Mouse (Mus musculus) midbrain, embryonic 15.5 days (tissue): ENCODE results near the gene 1700008O03Rik. TPM values are rescaled to one million over a fixed set of nuclear protein-coding genes. Genes with fewer than 3 reads are reported as not detected.

ENCODE experiments used
- ATAC-seq: fragments of 200-750 bp; cut with Nextera tagmentation; replicated peaks from 2 replicates; pipeline ENCODE4 v1.8.0; 2017; ENCODE audit warnings: moderate TSS enrichment
- H3K27ac ChIP-seq: fragments of 300-500 bp; sonication (generic); 2 replicates; pipeline ENCODE4 v1.5.1; 2015; ENCODE audit warnings: mild to moderate bottlenecking, inconsistent platforms
- H3K27me3 ChIP-seq: fragments of 300-500 bp; sonication (generic); replicated peaks from 2 replicates; pipeline ENCODE4 v1.6.1; 2015; ENCODE audit warnings: inconsistent platforms
- H3K36me3 ChIP-seq: fragments of 300-500 bp; sonication (generic); replicated peaks from 2 replicates; pipeline ENCODE4 v1.6.1; 2015; ENCODE audit warnings: inconsistent platforms
- H3K4me1 ChIP-seq: fragments of 300-500 bp; sonication (generic); 2 replicates; pipeline ENCODE4 v1.6.1; 2015; ENCODE audit warnings: inconsistent platforms
- H3K4me2 ChIP-seq: fragments of 300-500 bp; sonication (generic); 2 replicates; pipeline ENCODE4 v1.6.1; 2015; ENCODE audit warnings: inconsistent platforms, mild to moderate bottlenecking, moderate library complexity
- H3K4me3 ChIP-seq: fragments of 300-500 bp; sonication (generic); 2 replicates; pipeline ENCODE4 v1.5.1; 2015; ENCODE audit warnings: mild to moderate bottlenecking, inconsistent platforms
- H3K9ac ChIP-seq: fragments of 300-500 bp; sonication (generic); 2 replicates; pipeline ENCODE4 v1.6.1; 2015; ENCODE audit warnings: mild to moderate bottlenecking, inconsistent platforms
- H3K9me3 ChIP-seq: fragments of 300-500 bp; sonication (generic); 2 replicates; pipeline ENCODE4 v1.6.1; 2016; ENCODE audit warnings: inconsistent platforms
- WGBS: fragments of 180-500 bp; shearing (Covaris S2); methylation state at CpG from one replicate; pipeline ENCODE4 v1.1.7; 2015; ENCODE audit warnings: mixed read lengths; 5-methylcytosine and 5-hydroxymethylcytosine counted together
- polyA plus RNA-seq: library from polyadenylated mRNA; unstranded; fragments of >200 nt; fragmentation: Nextera tagmentation; extraction: Ambion mirVana; gene quantifications from 2 replicates; pipeline ENCODE4 v1.2.1, GENCODE M21; 2015

1700008O03Rik gene
- 2.1 and 2.6 TPM in 2 replicates for polyA plus RNA-seq

- Histone ChIP-seq H3K27ac (peak within 1 kb of the TSS; percentile 35; the same call in 1 of the 2 replicates), H3K27me3 (no peaks in the 10 kb centered on the region), H3K4me1 (peaks cover 24% of the 10 kb centered on the region), H3K4me2 (peak within 1 kb of the TSS; percentile 85), H3K9me3 (no peaks in the 10 kb centered on the region), H3K9ac (peak within 1 kb of the TSS; percentile 76), H3K36me3 (no peaks in the 10 kb centered on the region), H3K4me3 (peak within 1 kb of the TSS; percentile 65)
- no peak for ATAC-seq
- whole genome bisulfite sequencing = 82% methylated on average over 12 of the region's 12 CpGs
Measured at GRCm38 (mm10) chr7:44385720-44386119, at the start of gene 1700008O03Rik. Gene 1700008O03Rik, minus strand, starts transcription at chr7:44385820.

GRCm38 (mm10) chr7:44434089-44434488, 48.5 kb upstream of the 1700008O03Rik start:
- no peaks in the 10 kb centered on the region for H3K9me3 ChIP-seq
- H3K4me2 ChIP-seq = no peak overlapping the region
- ATAC-seq = no peak
- H3K4me1 ChIP-seq = peaks cover 51% of the 10 kb centered on the region
- H3K27ac ChIP-seq = no peak overlapping the region
- no peaks in the 10 kb centered on the region for H3K36me3 ChIP-seq
- H3K27me3 ChIP-seq = no peaks in the 10 kb centered on the region
- H3K4me3 ChIP-seq = no peak overlapping the region
- H3K9ac ChIP-seq = no peak overlapping the region
- WGBS = 80% methylated on average over 9 of the region's 9 CpGs

- Histone ChIP-seq H3K4me1 (peaks cover 51% of the 10 kb centered on the region), H3K27me3 (no peaks in the 10 kb centered on the region), H3K4me2 (no peak overlapping the region), H3K9ac (no peak overlapping the region), H3K4me3 (no peak overlapping the region), H3K9me3 (no peaks in the 10 kb centered on the region), H3K36me3 (no peaks in the 10 kb centered on the region), H3K27ac (peak overlapping the region; percentile 12; the same call in 1 of the 2 replicates)
- peak; percentile 10; the same call in 1 of the 2 replicates for ATAC-seq
- WGBS = 9% methylated on average over 7 of the region's 7 CpGs
Measured at GRCm38 (mm10) chr7:44433371-44433770, 47.8 kb upstream of the 1700008O03Rik start.

- no peaks in the 10 kb centered on the region for H3K9me3 ChIP-seq
- no peak for ATAC-seq
- 80% methylated on average over 6 of the region's 6 CpGs for whole genome bisulfite sequencing
- H3K27ac ChIP-seq = no peak overlapping the region; the same call in 1 of the 2 replicates
- no peak overlapping the region for H3K4me3 ChIP-seq
- no peak overlapping the region for H3K9ac ChIP-seq
- H3K36me3 ChIP-seq = no peaks in the 10 kb centered on the region
- H3K4me2 ChIP-seq = peak overlapping the region; percentile 12; the same call in 1 of the 2 replicates
- H3K4me1 ChIP-seq = peaks cover 51% of the 10 kb centered on the region
- H3K27me3 ChIP-seq = no peaks in the 10 kb centered on the region
Measured at GRCm38 (mm10) chr7:44432550-44432949, 46.9 kb upstream of the 1700008O03Rik start.

GRCm38 (mm10) chr7:44429534-44430488, 44.2 kb upstream of the 1700008O03Rik start:
- Histone ChIP-seq H3K4me2 (peak overlapping the region; percentile 95), H3K4me3 (peak overlapping the region; percentile 92), H3K36me3 (no peaks in the 10 kb centered on the region), H3K4me1 (peaks cover 54% of the 10 kb centered on the region), H3K9me3 (no peaks in the 10 kb centered on the region), H3K27me3 (no peaks in the 10 kb centered on the region), H3K27ac (peak overlapping the region; percentile 100), H3K9ac (peak overlapping the region; percentile 96)
- WGBS = 1% methylated on average over 31 of the region's 32 CpGs
- peak; percentile 19 for ATAC-seq

- WGBS = under 1% methylated on average over 37 of the region's 69 CpGs
- H3K4me3 ChIP-seq = peak within 1 kb of the TSS; percentile 92
- peak; percentile 68 for ATAC-seq
- H3K9ac ChIP-seq = peak within 1 kb of the TSS; percentile 96
- H3K9me3 ChIP-seq = no peaks in the 10 kb centered on the region
- peak within 1 kb of the TSS; percentile 95 for H3K4me2 ChIP-seq
- H3K4me1 ChIP-seq = peaks cover 51% of the 10 kb centered on the region
- no peaks in the 10 kb centered on the region for H3K36me3 ChIP-seq
- H3K27me3 ChIP-seq = no peaks in the 10 kb centered on the region
- peak within 1 kb of the TSS; percentile 100 for H3K27ac ChIP-seq
Measured at GRCm38 (mm10) chr7:44428968-44429521, 43.4 kb upstream of the 1700008O03Rik start, which contains the start of gene Lrrc4b. Gene Lrrc4b, plus strand, starts transcription at chr7:44429018.

- peak overlapping the region; percentile 100 for H3K27ac ChIP-seq
- peak overlapping the region; percentile 92 for H3K4me3 ChIP-seq
- ATAC-seq = peak; percentile 55
- no peaks in the 10 kb centered on the region for H3K9me3 ChIP-seq
- peaks cover 48% of the 10 kb centered on the region for H3K4me1 ChIP-seq
- H3K36me3 ChIP-seq = no peaks in the 10 kb centered on the region
- WGBS = 3% methylated on average over 17 of the region's 38 CpGs
- no peaks in the 10 kb centered on the region for H3K27me3 ChIP-seq
- peak overlapping the region; percentile 95 for H3K4me2 ChIP-seq
- H3K9ac ChIP-seq = peak overlapping the region; percentile 96
Measured at GRCm38 (mm10) chr7:44428171-44428950, 42.7 kb upstream of the 1700008O03Rik start.

GRCm38 (mm10) chr7:44427666-44428065, 42.0 kb upstream of the 1700008O03Rik start:
- H3K9me3 ChIP-seq = no peaks in the 10 kb centered on the region
- H3K27me3 ChIP-seq = no peaks in the 10 kb centered on the region
- peaks cover 41% of the 10 kb centered on the region for H3K4me1 ChIP-seq
- no peaks in the 10 kb centered on the region for H3K36me3 ChIP-seq
- peak overlapping the region; percentile 5; the same call in 1 of the 2 replicates for H3K9ac ChIP-seq
- peak overlapping the region; percentile 95 for H3K4me2 ChIP-seq
- H3K27ac ChIP-seq = peak overlapping the region; percentile 100
- peak overlapping the region; percentile 92 for H3K4me3 ChIP-seq
- peak; percentile 6 for ATAC-seq
- WGBS = 17% methylated on average over 8 of the region's 8 CpGs

GRCm38 (mm10) chr7:44413307-44413706, 27.7 kb upstream of the 1700008O03Rik start:
- no peak for ATAC-seq
- Histone ChIP-seq H3K27ac (no peak overlapping the region), H3K36me3 (no peaks in the 10 kb centered on the region), H3K4me2 (no peak overlapping the region), H3K9me3 (no peaks in the 10 kb centered on the region), H3K27me3 (no peaks in the 10 kb centered on the region), H3K9ac (no peak overlapping the region), H3K4me3 (no peak overlapping the region), H3K4me1 (no peaks in the 10 kb centered on the region)
- 91% methylated on average over 6 of the region's 6 CpGs for WGBS

GRCm38 (mm10) chr7:44411144-44411543, 25.5 kb upstream of the 1700008O03Rik start:
- H3K9me3 ChIP-seq = no peaks in the 10 kb centered on the region
- WGBS = 92% methylated on average over 4 of the region's 4 CpGs
- H3K36me3 ChIP-seq = no peaks in the 10 kb centered on the region
- no peak for ATAC-seq
- no peak overlapping the region for H3K9ac ChIP-seq
- H3K4me1 ChIP-seq = peaks cover 2% of the 10 kb centered on the region
- no peak overlapping the region for H3K4me2 ChIP-seq
- H3K27me3 ChIP-seq = no peaks in the 10 kb centered on the region
- H3K27ac ChIP-seq = no peak overlapping the region
- no peak overlapping the region for H3K4me3 ChIP-seq

GRCm38 (mm10) chr7:44406015-44406355, 20.4 kb upstream of the 1700008O03Rik start:
- H3K36me3 ChIP-seq = no peaks in the 10 kb centered on the region
- no peak overlapping the region for H3K4me2 ChIP-seq
- 2% methylated on average over 5 of the region's 5 CpGs for WGBS
- no peaks in the 10 kb centered on the region for H3K27me3 ChIP-seq
- peaks cover 10% of the 10 kb centered on the region for H3K4me1 ChIP-seq
- H3K27ac ChIP-seq = peak overlapping the region; percentile 27; the same call in 1 of the 2 replicates
- H3K4me3 ChIP-seq = no peak overlapping the region
- H3K9me3 ChIP-seq = no peaks in the 10 kb centered on the region
- no peak; the same call in none of the 2 replicates for ATAC-seq
- H3K9ac ChIP-seq = no peak overlapping the region
